Mouse (Mus musculus) ES-E14 (cell line): ENCODE measurements around the gene Pex16. TPM values are rescaled to one million over a fixed set of nuclear protein-coding genes. Genes with fewer than 3 reads are reported as not detected.

Source experiments
- DNase-seq: peaks from one replicate; pipeline ENCODE4 v3.0.0-alpha.2; 2013; ENCODE audit warnings: low read depth, low spot score
- H3K27ac ChIP-seq: 2 replicates; pipeline ENCODE4 v1.5.1; 2012; ENCODE audit warnings: low read depth, mild to moderate bottlenecking, low read length, moderate library complexity, mixed read lengths; ENCODE audit not compliant: poor library complexity, insufficient read depth, severe bottlenecking
- H3K36me3 ChIP-seq: 2 replicates; pipeline ENCODE4 v1.6.1; 2012; ENCODE audit warnings: mild to moderate bottlenecking, low read length, moderate library complexity, mixed read lengths; ENCODE audit not compliant: control insufficient read depth, poor library complexity, insufficient read depth, severe bottlenecking
- H3K4me1 ChIP-seq, 2 experiments: fragments of 150-350 bp in 1 of 2; sonication (generic) in 1 of 2; 2 replicates each; pipeline ENCODE4 v1.6.1; 2012; ENCODE audit warnings: low read length in 2 of 2, mild to moderate bottlenecking in 1 of 2, mixed read lengths in 1 of 2; ENCODE audit not compliant: control insufficient read depth in 2 of 2, insufficient read depth in 2 of 2, poor library complexity in 1 of 2
- H3K4me3 ChIP-seq, 2 experiments: fragments of 150-350 bp in 1 of 2; sonication (generic) in 1 of 2; 2 replicates each; pipeline ENCODE4 v1.5.1; 2012; ENCODE audit warnings: low read length in 2 of 2, low read depth in 1 of 2, mild to moderate bottlenecking in 1 of 2, mixed read lengths in 1 of 2; ENCODE audit not compliant: insufficient read depth in 1 of 2, poor library complexity in 1 of 2, severe bottlenecking in 1 of 2
- H3K9ac ChIP-seq: 2 replicates; pipeline ENCODE4 v1.6.1; 2012; ENCODE audit warnings: low read depth, mild to moderate bottlenecking, low read length, mixed read lengths; ENCODE audit not compliant: poor library complexity, insufficient read depth, severe bottlenecking
- H3K9me3 ChIP-seq: fragments of 150-350 bp; sonication (generic); 2 replicates; pipeline ENCODE4 v1.6.1; 2012; ENCODE audit warnings: low read depth, mild to moderate bottlenecking, low read length; ENCODE audit not compliant: control insufficient read depth, insufficient read depth
- CHD2 ChIP-seq: IDR thresholded peaks from 2 replicates; pipeline ENCODE4 v1.6.1; 2014; ENCODE audit warnings: mild to moderate bottlenecking, low read depth, low read length, inconsistent platforms
- HCFC1 ChIP-seq: IDR thresholded peaks from 2 replicates; pipeline ENCODE4 v1.6.1; 2012; ENCODE audit warnings: low read length, inconsistent platforms, borderline replicate concordance; ENCODE audit not compliant: insufficient read depth
- MAFK ChIP-seq: IDR thresholded peaks from 2 replicates; pipeline ENCODE4 v1.6.1; 2014; ENCODE audit warnings: mild to moderate bottlenecking, low read depth, low read length, inconsistent platforms; ENCODE audit not compliant: insufficient read depth
- ZC3H11A ChIP-seq: IDR thresholded peaks from 2 replicates; pipeline ENCODE4 v1.6.1; 2012; ENCODE audit warnings: low read depth, mild to moderate bottlenecking, inconsistent platforms, low read length, borderline replicate concordance
- ZNF384 ChIP-seq: IDR thresholded peaks from 2 replicates; pipeline ENCODE4 v1.6.1; 2012; ENCODE audit warnings: low read depth, low read length, inconsistent platforms
- in situ Hi-C, 2 experiments: fragments of 600-800 bp; cut with MboI; formaldehyde crosslinking; loops; one replicate each; pipeline ENCODE4 v1.15.1; 2025; ENCODE audit warnings: low sequenced_read_pairs in 2 of 2, inconsistent platforms in 1 of 2; ENCODE audit not compliant: unreplicated experiment in 2 of 2
- total RNA-seq: library from RNA; depleted of rRNA; stranded (reverse); fragments of 300-350 nt; gene quantifications from 2 replicates; pipeline ENCODE4 v1.2.3, GENCODE M21; 2012

The Pex16 gene
- total RNA-seq, 1 experiment = 21.1 TPM

- Histone ChIP-seq H3K4me3 (no peak overlapping the region), H3K9ac (no peak overlapping the region), H3K4me1 (peaks cover 0 to 7% of the 10 kb centered on the region in 2 experiments; a peak in 1 of 4 replicates), H3K27ac (no peak overlapping the region), H3K9me3 (no peaks in the 10 kb centered on the region), H3K36me3 (peaks cover 33% of the 10 kb centered on the region; the same call in 1 of the 2 replicates)
- TF ChIP-seq CHD2 (no peak), ZC3H11A (no peak), MAFK (no peak), HCFC1 (no peak), ZNF384 (no peak)
- in situ Hi-C loops = no loop called here
- no peak for DNase-seq
Observed at GRCm38 (mm10) chr2:92382759-92383158, 8.3 kb downstream of the Pex16 start.

DNA sequence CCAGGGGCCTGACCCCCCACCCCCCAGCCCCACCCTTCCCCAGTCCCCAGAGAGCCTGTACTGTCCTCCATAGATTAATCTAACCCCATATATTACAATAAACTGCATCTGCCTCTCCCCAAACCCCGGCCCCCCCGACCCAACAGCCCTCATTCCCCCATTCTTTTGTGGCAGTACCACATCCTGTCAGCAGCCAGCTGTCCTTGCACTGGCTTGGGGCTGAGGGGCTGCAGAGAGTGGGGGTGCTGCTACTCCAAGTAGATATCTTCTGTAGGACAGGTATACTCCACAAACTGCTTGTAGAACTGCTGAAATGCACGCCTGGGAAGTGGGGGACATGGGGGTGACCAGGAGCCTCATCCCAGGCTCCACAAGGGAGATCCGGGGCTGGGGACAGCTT, 9.6 kb downstream of the Pex16 start:
- in situ Hi-C loops = no loop called here
- no peak overlapping the region for H3K9ac ChIP-seq
- H3K36me3 ChIP-seq = peaks cover 27% of the 10 kb centered on the region; the same call in 1 of the 2 replicates
- no peaks in the 10 kb centered on the region for H3K9me3 ChIP-seq
- peaks cover 2 to 7% of the 10 kb centered on the region in 2 experiments; a peak in 1 of 4 replicates for H3K4me1 ChIP-seq
- DNase-seq = no peak
- TF ChIP-seq HCFC1 = no peak
- no peak for TF ChIP-seq ZC3H11A
- no peak for TF ChIP-seq CHD2
- TF ChIP-seq ZNF384 = no peak
- TF ChIP-seq MAFK = no peak
- H3K27ac ChIP-seq = no peak overlapping the region
- H3K4me3 ChIP-seq = no peak overlapping the region

DNA sequence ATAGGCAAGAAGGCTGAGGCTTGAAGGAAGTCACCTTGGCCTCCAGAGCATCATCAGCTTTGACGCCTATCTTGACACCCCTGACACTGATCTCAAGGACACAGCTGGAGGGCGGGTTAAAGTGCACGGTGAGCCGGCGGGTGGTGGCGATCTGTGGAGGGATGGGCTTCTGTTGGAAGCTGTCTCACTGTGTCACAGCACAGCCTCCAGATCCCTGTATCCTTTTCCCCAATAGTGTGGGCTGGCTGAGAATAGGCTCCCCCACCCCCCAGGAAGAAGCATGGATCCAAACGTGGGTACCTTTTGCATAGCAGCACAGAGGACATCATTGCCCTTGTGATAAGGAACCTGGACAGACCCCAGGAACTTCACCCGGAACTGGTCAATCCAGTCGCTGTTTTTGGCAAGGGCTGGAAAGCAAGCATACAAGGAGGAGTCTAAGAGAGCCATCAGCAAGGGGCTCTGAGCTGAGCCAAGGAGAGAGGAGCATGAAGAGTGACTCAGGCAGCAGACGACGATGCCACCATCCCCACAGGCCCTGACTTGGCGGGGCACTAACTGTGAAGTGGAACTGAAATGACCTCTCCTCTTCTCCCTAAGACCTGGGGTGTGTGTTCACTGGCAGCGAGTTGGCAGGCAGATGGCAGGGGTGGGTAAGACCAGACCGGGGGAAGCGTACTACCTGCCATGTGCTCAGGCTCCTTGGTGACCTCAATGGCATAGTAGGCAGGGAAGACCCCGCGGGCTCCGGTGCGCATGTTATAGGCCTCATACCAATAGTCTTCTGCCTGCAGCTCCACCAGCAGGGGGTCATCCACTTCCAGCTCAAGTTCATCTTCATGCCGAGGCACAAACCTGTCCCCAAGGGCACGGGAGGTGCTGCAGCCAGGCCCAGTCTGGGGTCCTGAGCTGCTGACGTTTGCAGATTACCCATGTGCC, 10.9 kb downstream of the Pex16 start:
- in situ Hi-C loops = no loop called here
- Histone ChIP-seq H3K4me3 (no peak overlapping the region), H3K27ac (no peak overlapping the region; the same call in 1 of the 2 replicates), H3K36me3 (peaks cover 25% of the 10 kb centered on the region; the same call in 1 of the 2 replicates), H3K9me3 (no peaks in the 10 kb centered on the region), H3K4me1 (peaks cover 2 to 9% of the 10 kb centered on the region in 2 experiments; a peak in 1 of 4 replicates), H3K9ac (no peak overlapping the region)
- no peak for DNase-seq
- TF ChIP-seq CHD2 (no peak), HCFC1 (no peak), ZC3H11A (no peak), MAFK (no peak)

DNA sequence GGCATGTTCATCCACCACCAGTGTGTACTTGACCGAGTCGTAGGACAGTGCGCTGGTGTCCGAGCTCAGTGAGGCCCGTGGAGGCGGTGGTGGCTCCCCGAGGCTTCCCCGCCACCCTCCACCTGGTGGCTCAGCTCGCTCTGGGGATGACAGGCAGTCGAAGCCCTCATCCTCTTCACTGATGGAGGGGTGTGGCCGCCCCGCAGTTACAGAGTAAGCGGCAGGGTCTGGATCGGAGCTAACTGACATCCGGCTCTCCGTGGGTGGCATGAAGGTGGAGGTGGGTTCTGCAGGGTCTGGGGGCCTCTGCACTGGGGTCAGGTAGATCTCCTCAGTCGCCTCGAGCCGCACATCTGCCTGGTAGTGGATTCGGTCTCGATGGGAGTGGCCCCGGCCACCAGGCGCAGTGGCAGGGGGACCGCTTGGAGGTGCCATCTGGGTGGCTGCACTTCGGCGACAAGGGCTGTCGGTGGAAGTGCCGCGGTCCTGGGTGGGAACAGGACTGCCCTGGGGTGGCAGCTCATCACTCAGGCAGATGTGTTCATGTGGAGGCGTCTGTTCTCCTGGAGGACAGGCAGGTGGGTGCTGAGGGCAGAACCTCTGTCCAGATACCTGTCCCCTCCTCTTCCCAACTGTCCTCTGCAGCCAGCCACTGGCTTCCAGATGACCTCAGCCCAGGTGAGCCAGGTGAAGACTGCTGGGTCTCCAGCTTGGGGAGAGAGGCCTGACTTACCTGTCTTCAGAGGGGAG, 12.5 kb downstream of the Pex16 start:
- in situ Hi-C loops = no loop called here
- peaks cover 2 to 10% of the 10 kb centered on the region in 2 experiments; a peak in 1 of 4 replicates for H3K4me1 ChIP-seq
- no peak overlapping the region for H3K27ac ChIP-seq
- no peak overlapping the region for H3K4me3 ChIP-seq
- 0 out of 2 replicates have a peak overlapping the region, but pooled peaks have one; percentile 19 for H3K9ac ChIP-seq
- DNase-seq = no peak
- TF ChIP-seq ZNF384 = no peak
- TF ChIP-seq HCFC1 = no peak
- TF ChIP-seq CHD2 = no peak
- no peak for TF ChIP-seq MAFK
- no peak for TF ChIP-seq ZC3H11A
- peaks cover 25% of the 10 kb centered on the region; the same call in 1 of the 2 replicates for H3K36me3 ChIP-seq
- no peaks in the 10 kb centered on the region for H3K9me3 ChIP-seq
